Mouse (Mus musculus): ENCODE measurements around the gene Zc3h10.

- TF ChIP-seq CTCF (IDR thresholded peaks at IDR 0.05; ENCODE audit: low read depth, low read length) (no peak), POLR2A (IDR thresholded peaks at IDR 0.05; ENCODE audit: insufficient read depth, low read length) (no peak)
Measured at GRCm38 (mm10) chr10:128543100-128543499, 4.5 kb downstream of the Zc3h10 start.
